Mouse (Mus musculus): ENCODE measurements around the gene Glod4.
A peak's percentile ranks its signal among the peaks of the same experiment; 100 is the strongest.

Gene Glod4

GRCm38 (mm10) chr11:76242901-76243810, at the start of gene Glod4, which contains the start of gene Mrm3:
TSS of gene Glod4 (minus strand) at chr11:76243725.
TSS of gene Mrm3 (plus strand) at chr11:76243715.
- DNase-seq (ENCODE audit: low read depth), result peak; percentile 96

- no peak for DNase-seq (ENCODE audit: low read depth)
Measured at GRCm38 (mm10) chr11:76292831-76293230, 49.3 kb upstream of the Glod4 start.

- peak; percentile 92 for DNase-seq (ENCODE audit: low read depth)
Measured at GRCm38 (mm10) chr11:76292398-76292797, 48.9 kb upstream of the Glod4 start.

GRCm38 (mm10) chr11:76291960-76292359, 48.4 kb upstream of the Glod4 start:
- DNase-seq (ENCODE audit: low read depth), result no peak

DNA sequence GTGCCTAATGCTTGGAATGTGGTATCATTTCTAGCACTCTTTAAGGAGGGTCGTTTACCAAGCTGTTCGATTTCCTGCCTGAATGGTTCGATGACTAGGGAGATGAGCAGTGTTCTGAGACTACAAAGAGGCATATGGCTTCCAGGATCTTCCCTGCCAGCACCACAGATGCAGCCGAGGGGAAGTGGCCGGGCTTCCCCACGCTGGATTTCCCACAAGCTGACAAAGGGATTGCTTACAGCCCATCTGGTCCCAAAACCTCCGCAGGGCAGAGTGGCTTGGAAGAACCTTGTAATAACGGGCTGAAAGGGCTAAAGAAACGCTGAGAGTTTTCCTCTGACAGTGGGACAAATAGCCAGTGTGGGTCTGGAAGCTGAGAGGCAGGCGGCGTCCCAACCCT, 46.8 kb upstream of the Glod4 start:
- DNase-seq (ENCODE audit: low read depth), result no peak

DNA sequence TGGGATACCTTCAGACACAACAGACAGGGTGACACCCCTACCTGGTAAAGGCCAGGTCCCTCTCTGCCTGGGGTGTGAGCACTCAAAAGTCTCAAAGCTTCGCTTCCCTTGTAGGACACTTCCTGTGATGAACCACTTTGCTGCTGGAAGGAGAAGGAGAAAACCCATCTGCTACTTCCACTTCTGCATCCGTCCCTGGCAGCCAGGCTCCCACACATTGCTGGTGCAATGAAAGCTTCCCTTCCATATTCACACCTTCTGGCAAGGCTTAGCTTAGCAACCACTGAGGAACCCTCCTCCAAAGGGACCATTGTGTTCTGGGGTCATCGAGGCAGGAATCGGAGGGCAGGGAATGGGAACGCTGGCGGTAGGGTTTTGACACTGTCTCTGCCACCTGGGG, 45.1 kb upstream of the Glod4 start:
- no peak for DNase-seq (ENCODE audit: low read depth)

DNA sequence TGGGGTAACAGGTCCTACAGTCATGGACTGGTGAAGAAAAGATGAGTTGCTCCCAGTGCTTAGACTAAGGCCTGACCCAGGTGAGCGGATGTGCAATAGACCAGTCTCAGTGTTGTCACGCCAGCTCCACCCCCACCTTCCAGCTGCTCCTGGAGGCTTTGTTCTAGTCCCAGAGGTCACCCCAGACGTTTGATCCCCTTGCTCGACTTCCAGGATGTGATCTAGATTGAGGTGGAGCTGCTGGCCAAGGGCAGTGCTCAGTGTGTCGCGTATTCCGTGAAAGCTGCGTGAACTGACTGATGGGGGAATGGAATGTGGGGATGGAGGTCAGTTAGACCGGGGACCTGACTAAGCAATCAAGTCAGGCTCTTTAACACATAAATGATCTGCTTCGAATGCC, 43.8 kb upstream of the Glod4 start:
- no peak for DNase-seq (ENCODE audit: low read depth)

DNA sequence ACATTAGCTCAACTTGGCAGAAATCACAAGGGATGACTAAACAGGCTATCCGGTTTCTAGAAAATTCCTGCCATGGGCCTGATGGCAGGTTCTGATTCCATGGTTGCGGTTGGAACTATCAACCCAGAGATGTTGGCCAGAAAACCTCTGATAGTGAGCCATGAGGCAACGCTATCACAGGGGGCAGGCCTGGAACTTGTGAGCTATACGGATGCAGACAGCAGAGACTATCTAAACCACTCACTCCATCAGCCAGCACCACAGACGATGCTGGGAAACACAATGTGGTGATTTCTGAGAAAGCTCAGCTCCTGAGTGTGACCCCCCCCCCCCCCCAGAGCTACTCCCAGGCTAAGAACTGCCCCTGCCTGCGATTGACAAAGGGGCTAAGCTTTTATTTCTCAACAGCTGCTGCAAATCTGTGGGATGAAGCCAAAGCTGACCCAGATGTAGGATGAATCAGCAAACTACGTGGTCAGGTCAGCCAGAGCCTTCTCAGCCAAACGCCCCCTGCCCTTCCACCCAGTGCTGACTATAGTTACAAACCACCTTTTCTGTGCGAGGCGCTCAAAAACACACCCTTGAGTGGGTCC, 43.1 kb upstream of the Glod4 start:
- DNase-seq (ENCODE audit: low read depth), result peak; percentile 91

DNA sequence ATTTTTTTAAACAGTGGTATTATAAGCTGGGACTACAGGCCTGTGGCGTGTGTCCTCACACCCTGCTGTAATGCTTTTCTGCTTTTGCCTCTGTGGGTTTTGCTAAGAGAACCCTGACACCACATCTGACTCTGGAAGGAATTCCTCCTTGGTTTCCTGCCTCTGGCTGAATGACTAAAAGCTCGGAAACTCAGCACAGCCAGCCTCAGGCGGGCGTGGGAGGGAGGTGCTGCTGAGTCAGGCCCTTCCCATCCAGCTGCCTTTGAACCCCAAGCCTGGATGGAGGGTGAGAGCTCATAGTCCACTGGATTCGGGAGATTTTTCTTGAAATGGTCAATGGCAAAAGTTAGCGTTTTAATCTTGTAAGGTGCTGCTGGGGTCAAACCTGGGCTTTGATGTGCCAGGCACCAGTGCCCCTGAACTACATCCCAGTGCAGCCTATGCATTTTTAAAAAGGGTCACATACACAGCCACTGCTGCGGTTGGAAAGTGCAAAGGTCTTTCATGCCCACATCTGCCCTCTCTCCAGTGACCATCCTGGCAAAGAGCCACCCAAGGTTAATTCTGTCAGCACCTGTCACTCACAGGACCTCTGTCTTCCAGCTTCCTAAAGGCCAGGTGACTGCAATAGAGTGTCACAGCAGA, 42.0 kb upstream of the Glod4 start:
- DNase-seq (ENCODE audit: low read depth), result peak; percentile 93

DNA sequence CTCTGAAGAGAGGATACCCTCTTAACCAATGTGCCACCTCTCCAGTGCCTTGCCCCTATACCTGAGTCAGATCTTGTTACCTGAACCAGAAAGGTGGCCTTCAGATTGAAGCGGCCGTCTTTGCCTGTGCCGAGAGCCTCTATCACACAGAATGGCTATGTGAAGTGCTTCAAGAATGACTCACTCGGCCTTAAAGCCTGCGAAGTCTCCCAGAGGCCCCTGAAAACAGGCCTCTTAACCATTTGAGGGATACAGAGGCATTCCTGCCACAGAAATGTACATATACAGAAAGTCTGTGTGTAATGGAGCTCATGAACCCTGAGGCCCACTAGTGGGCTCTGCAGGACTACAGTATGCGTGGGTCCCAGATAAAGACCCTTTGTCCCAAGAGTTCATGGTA, 40.3 kb upstream of the Glod4 start:
- peak; percentile 52 for DNase-seq (ENCODE audit: low read depth)

GRCm38 (mm10) chr11:76279971-76280370, 36.4 kb upstream of the Glod4 start:
- DNase-seq (ENCODE audit: low read depth), result no peak

DNA sequence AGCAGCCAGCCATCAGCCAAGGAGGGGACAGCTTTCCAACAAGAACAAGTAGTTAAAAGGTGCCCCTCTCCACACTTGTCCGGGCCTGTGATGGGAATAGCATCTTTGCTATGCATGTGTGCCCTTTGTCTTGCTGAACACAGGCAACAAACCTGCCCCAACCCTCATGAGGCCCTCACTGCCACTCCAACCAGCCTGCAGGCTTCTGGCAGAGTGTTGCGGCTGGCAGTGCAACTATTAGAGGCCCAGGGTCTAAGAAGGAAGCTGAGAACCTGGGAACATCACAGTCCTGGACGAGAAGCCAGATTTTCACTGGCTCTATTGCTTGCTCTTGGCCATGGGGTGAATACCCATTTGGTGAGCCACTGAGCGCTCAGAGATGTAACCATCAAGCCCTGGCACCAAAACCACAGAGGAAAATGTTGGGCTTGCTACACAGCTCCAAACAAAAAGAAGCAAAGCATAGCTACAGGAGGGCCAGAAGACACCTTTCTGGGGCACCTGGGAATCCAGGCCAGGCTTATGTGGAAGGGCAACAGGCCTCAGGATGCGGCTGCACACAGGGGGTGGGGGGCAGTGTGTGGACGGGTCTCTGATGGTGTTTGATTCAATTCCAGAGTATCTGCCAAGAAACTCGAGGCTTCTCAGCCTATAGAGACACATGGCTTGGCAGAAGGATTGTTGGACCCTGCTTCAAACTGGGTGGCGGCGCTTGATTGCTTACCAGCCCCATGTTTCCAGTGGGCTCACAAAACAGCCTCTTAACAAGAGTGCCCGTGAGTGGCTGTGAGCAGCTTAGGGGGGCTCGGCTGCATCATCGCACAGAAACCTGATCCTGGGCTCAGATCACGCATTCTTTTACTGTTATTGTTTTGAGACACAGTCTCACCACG, 35.7 kb upstream of the Glod4 start:
- DNase-seq (ENCODE audit: low read depth), result peak; percentile 19

DNA sequence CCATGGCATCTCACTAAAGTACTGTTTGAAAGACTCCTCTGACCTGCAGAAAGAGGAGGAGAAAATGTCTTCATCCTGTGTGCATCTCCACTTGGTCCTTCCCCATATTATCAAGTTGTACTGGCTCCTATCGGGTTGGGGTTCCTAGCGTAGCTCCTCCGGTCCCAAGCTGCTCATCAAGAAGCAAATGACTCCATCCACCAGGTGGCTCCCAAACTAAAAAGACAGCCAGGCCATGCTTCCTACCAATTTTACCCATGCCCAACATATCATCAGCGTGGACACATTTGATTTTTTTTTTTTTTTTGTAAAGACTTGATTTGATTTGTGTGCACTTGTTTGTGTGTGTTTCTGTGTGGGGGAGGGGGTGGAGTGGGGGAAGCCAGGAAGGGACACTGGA, 28.9 kb upstream of the Glod4 start:
- DNase-seq (ENCODE audit: low read depth), result peak; percentile 71

GRCm38 (mm10) chr11:76268521-76269065, 25.1 kb upstream of the Glod4 start:
- DNase-seq (ENCODE audit: low read depth), result no peak

DNA sequence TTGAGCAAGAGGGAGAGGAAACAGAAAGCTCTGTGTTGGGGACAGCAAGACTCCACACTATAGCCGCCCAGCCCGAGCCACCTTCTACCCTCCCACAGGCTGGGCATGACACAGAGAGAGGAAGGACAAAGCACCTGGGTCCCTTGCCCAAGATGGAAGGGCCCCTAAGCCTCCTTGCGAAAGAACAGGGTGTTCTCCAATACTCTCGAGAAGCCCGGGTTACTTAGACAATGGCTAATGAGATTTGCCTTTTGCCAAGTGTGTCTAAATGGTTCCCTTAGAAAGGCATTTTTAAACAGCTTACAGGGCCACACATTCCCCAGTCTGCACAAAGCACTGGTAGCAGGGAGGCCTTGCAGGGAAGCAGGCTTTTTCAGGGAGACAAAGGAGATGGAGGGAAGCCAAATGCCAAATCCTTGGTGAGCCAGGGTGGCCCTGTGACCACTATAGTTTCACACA, 24.5 kb upstream of the Glod4 start:
- no peak for DNase-seq (ENCODE audit: low read depth)

DNA sequence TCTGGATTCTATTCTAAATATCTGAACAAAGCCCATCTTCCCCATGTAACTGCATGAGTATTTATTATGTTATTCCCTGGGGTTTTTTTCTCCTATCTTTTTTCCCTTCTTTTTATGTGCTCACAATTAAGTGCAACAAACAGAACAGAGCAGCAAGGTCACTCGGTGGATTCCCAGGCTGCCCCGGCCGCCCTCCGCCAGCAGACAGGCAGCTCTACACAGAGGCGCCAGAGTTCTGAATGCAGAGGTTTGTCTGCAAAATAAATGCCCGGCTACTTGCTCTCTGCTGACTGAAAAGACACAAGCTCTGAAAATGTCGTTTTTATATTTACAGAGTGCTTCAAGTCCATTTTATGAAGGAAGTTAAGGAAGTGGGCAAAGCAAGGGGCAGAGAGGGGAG, 24.0 kb upstream of the Glod4 start:
- no peak for DNase-seq (ENCODE audit: low read depth)

DNA sequence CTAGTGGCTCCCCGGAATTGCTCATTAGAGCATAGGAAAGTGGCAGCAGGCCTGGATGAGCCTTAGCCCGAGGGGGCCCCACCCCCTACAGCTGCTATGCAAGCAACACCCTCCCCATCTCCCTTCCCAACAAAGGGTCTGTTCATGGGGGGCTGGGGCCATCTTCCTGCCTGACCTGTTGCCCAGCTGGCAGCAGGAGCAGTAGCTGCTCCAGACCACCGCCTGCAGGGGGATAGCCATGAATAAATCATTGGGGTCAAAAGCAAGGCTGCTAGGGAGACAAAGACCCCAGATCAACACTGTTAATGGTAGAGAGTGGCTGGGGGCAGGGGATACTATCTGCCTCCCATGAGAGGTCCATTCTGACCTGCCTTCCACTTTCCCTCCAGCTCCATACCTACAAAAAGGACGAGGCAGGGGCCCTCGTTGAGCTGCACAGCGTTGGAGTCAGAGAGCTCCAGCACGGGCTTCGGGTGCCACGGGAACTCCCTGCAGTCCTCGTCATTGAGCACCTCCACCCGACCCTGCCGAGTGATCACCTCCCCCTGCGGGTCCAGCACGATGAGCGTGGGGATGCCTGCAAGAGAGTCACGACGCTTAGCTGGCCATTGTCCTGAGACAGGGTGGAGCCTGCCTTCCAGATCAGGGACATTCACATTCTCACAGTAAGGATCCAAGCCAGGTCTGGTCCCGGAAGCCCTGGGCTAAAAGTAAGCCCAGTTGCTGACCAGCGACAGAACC, 19.3 kb upstream of the Glod4 start:
- DNase-seq (ENCODE audit: low read depth), result no peak

DNA sequence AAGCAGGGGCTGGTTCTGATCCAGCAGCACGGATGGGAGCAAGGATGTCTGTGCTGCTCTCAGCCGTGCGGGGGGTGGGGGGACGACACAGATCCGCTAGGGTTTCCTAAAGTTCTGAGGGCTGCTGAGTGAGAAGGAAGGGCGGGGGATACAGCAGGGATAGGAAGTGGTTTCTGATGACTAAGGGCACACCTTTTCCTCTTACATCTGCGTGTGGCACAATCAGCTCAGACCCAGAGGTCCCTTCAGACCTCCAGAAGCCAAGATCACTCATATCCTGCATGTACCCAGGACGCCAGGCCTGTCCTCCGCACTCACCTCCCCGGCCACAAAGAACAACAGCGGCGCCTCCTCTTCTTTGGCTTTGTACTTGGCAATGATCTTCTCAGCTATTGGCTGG, 17.7 kb upstream of the Glod4 start:
- no peak for DNase-seq (ENCODE audit: low read depth)

- DNase-seq (ENCODE audit: low read depth), result no peak
Measured at GRCm38 (mm10) chr11:76260208-76261050, 16.9 kb upstream of the Glod4 start.

GRCm38 (mm10) chr11:76258511-76258910, 15.0 kb upstream of the Glod4 start:
- no peak for DNase-seq (ENCODE audit: low read depth)
